Mouse (Mus musculus): Measurements from ENCODE around the gene Pacrg. TPM values are rescaled to one million over a fixed set of nuclear protein-coding genes. Genes with fewer than 3 reads are reported as not detected.
A peak's percentile ranks its signal among the peaks of the same experiment; 100 is the strongest.

Pacrg gene
- polyA plus RNA-seq, 1 experiment from 2014 or later: 0.96 TPM

DNA sequence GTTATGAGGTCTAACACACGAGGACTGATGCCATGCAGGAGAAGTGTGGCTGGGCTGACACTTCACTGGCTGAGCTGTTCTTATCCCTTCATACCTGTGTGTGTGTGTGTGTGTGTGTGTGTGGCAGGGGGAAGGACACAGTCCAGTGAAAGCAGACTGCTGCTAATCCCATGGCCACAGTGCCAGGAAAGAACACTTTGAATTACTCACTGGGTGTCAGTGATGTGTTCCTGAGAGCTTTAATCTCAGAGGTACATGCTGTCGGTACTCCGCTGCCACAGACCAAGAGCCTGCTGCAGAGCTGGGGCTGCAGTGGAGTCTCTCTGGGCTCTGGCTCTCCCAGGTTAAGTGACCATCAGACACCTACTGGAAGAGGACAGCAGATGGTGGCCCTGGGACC is 290.3 kb downstream of the Pacrg start:
- 0 out of 2 replicates have a peak, but pooled peaks have one; percentile 39 for ATAC-seq (ENCODE audit: insufficient number of reproducible peaks, low FRiP score)
- no peaks in the 10 kb centered on the region for H3K36me3 ChIP-seq
- WGBS: 27% methylated on average over 3 of the region's 3 CpGs
- H3K4me3 ChIP-seq: no peak overlapping the region
- H3K4me1 ChIP-seq (replicated peaks): peaks cover 29% of the 10 kb centered on the region
- H3K4me2 ChIP-seq: no peak overlapping the region
- H3K9ac ChIP-seq: no peak overlapping the region
- no peaks in the 10 kb centered on the region for H3K9me3 ChIP-seq (replicated peaks)
- H3K27ac ChIP-seq (ENCODE audit: poor library complexity, severe bottlenecking): peak overlapping the region; percentile 20; the same call in 1 of the 2 replicates
- H3K27me3 ChIP-seq (replicated peaks): no peaks in the 10 kb centered on the region

- Histone ChIP-seq H3K36me3 (no peaks in the 10 kb centered on the region), H3K4me1 (replicated peaks) (peaks cover 29% of the 10 kb centered on the region), H3K27me3 (replicated peaks) (no peaks in the 10 kb centered on the region), H3K4me2 (no peak overlapping the region), H3K9me3 (replicated peaks) (no peaks in the 10 kb centered on the region), H3K27ac (ENCODE audit: poor library complexity, severe bottlenecking) (no peak overlapping the region), H3K4me3 (no peak overlapping the region), H3K9ac (no peak overlapping the region)
- no peak for ATAC-seq (ENCODE audit: insufficient number of reproducible peaks, low FRiP score)
- WGBS: 84% methylated on average over 4 of the region's 4 CpGs
These were observed 291.1 kb downstream of the Pacrg start for GRCm38 (mm10) chr17:10548969-10549368.

GRCm38 (mm10) chr17:10540772-10541171 is 299.3 kb downstream of the Pacrg start:
- no peak overlapping the region for H3K9ac ChIP-seq
- H3K27ac ChIP-seq (ENCODE audit: poor library complexity, severe bottlenecking): no peak overlapping the region
- no peak for ATAC-seq (ENCODE audit: insufficient number of reproducible peaks, low FRiP score)
- no peaks in the 10 kb centered on the region for H3K36me3 ChIP-seq
- no peaks in the 10 kb centered on the region for H3K4me1 ChIP-seq (replicated peaks)
- H3K4me2 ChIP-seq: no peak overlapping the region
- H3K9me3 ChIP-seq (replicated peaks): no peaks in the 10 kb centered on the region
- no peak overlapping the region for H3K4me3 ChIP-seq
- H3K27me3 ChIP-seq (replicated peaks): no peaks in the 10 kb centered on the region
- 89% methylated on average over 2 of the region's 2 CpGs for WGBS

- ATAC-seq (ENCODE audit: insufficient number of reproducible peaks, low FRiP score): no peak
- Histone ChIP-seq H3K9ac (no peak overlapping the region), H3K4me2 (no peak overlapping the region), H3K27ac (ENCODE audit: poor library complexity, severe bottlenecking) (no peak overlapping the region), H3K9me3 (replicated peaks) (no peaks in the 10 kb centered on the region), H3K36me3 (no peaks in the 10 kb centered on the region), H3K4me1 (replicated peaks) (peaks cover 17% of the 10 kb centered on the region), H3K27me3 (replicated peaks) (no peaks in the 10 kb centered on the region), H3K4me3 (no peak overlapping the region)
- 57% methylated on average over 8 of the region's 8 CpGs for WGBS
These were observed 305.9 kb downstream of the Pacrg start for GRCm38 (mm10) chr17:10534206-10534605.

DNA sequence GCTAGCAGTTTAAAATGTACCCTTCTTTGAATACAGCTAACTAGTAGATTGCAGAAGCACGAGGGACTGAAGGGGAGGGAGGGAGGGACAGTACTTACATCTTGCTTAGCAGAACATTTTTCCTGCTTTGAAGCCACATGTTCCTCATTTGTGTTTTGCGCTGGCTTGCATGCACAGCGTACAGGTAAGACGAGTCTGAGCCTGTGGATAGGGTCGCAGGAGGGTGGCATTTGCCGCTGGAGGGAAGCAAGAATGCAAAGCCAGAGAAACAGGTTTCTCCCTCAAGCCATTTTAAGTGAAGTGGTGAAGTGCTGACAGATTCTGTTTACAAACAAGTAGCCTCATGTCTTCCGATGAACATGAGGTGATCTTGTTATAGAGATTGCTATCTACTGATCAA is 306.6 kb downstream of the Pacrg start:
- ATAC-seq (ENCODE audit: insufficient number of reproducible peaks, low FRiP score): no peak
- no peak overlapping the region for H3K4me3 ChIP-seq

DNA sequence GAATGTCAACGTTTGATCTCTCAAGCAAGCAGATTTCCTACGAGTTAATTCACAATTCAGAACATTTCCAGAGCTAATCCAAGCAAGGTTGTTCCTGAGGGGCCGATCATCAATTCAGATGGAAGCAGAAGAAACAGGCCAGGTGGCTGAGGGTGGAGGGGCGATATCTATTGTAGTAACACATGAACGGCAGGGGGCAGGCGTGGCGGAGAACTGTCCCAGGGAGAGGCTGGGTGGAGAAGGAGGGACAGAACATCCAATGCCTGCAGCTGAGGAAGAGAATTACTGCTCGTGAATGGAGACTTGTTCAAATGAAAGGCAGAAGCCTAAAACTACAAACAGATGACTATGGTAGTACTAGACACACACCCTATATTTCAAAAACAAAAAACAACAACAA is 309.1 kb downstream of the Pacrg start:
- no peak for ATAC-seq (ENCODE audit: insufficient number of reproducible peaks, low FRiP score)
- H3K27me3 ChIP-seq (replicated peaks): 0 out of 2 replicates have a peak, but pooled peaks cover 3% of the 10 kb centered on the region
- H3K36me3 ChIP-seq: no peaks in the 10 kb centered on the region
- H3K4me1 ChIP-seq (replicated peaks): peaks cover 17% of the 10 kb centered on the region
- no peaks in the 10 kb centered on the region for H3K9me3 ChIP-seq (replicated peaks)
- no peak overlapping the region for H3K27ac ChIP-seq (ENCODE audit: poor library complexity, severe bottlenecking)
- no peak overlapping the region for H3K4me3 ChIP-seq
- H3K4me2 ChIP-seq: no peak overlapping the region
- WGBS: 35% methylated on average over 8 of the region's 8 CpGs
- H3K9ac ChIP-seq: no peak overlapping the region

More for the DNA sequence above, 306.6 kb downstream of the Pacrg start:
- Histone ChIP-seq H3K4me2 (no peak overlapping the region), H3K27ac (ENCODE audit: poor library complexity, severe bottlenecking) (no peak overlapping the region), H3K36me3 (no peaks in the 10 kb centered on the region), H3K9me3 (replicated peaks) (no peaks in the 10 kb centered on the region), H3K27me3 (replicated peaks) (no peaks in the 10 kb centered on the region), H3K9ac (no peak overlapping the region), H3K4me1 (replicated peaks) (peaks cover 17% of the 10 kb centered on the region)
- WGBS: 68% methylated on average over 7 of the region's 7 CpGs

DNA sequence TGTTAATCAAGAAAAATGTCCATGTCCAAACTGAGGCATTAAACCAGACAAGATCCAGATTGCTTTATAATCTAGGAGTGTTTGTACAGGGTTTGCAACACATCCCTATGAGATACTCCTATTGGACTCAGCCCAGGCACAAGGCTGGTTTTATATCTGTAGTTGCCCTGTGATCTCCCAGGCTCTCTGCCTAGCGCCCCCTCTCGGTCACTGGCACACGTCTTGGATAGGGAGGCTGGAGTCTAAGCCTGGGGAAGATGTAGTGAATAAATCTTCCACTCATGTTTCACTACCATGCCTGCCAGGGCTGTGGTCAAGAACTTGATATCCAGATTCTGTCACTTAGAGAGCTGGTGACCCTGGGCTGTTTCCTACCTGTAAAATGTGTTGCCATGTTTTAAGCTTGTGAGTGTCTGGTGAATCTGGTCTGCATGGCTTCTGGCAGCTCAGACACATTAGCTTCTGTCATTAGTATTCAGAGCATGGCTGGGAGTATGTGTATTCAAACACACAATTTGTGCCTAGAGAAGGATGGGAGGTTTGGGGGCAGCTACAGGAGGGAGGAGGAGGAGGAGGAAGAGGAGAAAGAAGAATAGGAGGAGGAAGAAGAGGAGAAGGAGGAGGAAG is 310.7 kb downstream of the Pacrg start:
- Histone ChIP-seq H3K4me3 (no peak overlapping the region), H3K27ac (ENCODE audit: poor library complexity, severe bottlenecking) (no peak overlapping the region), H3K9me3 (replicated peaks) (no peaks in the 10 kb centered on the region), H3K4me2 (no peak overlapping the region), H3K27me3 (replicated peaks) (0 out of 2 replicates have a peak, but pooled peaks cover 3% of the 10 kb centered on the region), H3K4me1 (replicated peaks) (peaks cover 17% of the 10 kb centered on the region), H3K9ac (no peak overlapping the region), H3K36me3 (no peaks in the 10 kb centered on the region)
- 64% methylated on average over 3 of the region's 3 CpGs for WGBS
- no peak for ATAC-seq (ENCODE audit: insufficient number of reproducible peaks, low FRiP score)

- Histone ChIP-seq H3K4me1 (replicated peaks) (no peaks in the 10 kb centered on the region; the same call in 1 of the 2 replicates), H3K36me3 (no peaks in the 10 kb centered on the region), H3K27ac (ENCODE audit: poor library complexity, severe bottlenecking) (no peak overlapping the region), H3K9me3 (replicated peaks) (no peaks in the 10 kb centered on the region), H3K9ac (no peak overlapping the region), H3K4me2 (no peak overlapping the region), H3K27me3 (replicated peaks) (no peaks in the 10 kb centered on the region), H3K4me3 (no peak overlapping the region)
- no peak for ATAC-seq (ENCODE audit: insufficient number of reproducible peaks, low FRiP score)
- 82% methylated on average over 7 of the region's 7 CpGs for WGBS
These were observed 318.8 kb downstream of the Pacrg start for GRCm38 (mm10) chr17:10521282-10521681.

DNA sequence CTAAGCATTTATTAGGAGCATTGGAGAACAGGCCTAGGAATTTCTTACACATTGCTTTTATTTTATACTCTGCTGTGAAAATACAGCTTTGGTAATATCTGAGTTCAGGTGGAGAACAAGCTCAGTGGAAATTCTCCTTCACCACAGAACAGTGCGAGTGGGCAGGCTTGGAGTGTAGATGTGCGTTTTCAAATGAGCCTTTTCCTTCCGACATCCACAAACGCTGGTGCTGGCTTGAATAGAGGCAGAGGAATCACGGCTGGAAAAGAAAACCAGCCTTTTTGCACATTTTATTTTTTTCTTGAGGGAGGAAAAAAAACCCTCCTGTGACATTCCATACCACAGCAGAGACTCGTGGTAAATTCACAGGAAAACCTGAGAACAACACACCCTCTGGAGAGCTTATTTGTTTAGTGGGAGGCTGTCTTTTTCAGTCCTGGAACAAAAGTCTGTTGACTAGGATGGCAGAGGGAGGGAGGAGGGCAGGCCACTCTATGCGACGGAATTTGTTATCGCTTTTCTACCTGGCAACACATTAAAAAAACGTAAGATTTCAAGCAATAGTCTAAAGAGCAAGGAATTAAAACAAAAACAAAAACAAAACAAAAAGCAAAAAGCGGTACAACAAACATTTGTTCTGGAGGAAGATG is 320.5 kb downstream of the Pacrg start:
- Histone ChIP-seq H3K27me3 (replicated peaks) (no peaks in the 10 kb centered on the region), H3K4me2 (peak overlapping the region; percentile 2; the same call in 1 of the 2 replicates), H3K36me3 (no peaks in the 10 kb centered on the region), H3K4me1 (replicated peaks) (peaks cover 4% of the 10 kb centered on the region; the same call in 1 of the 2 replicates), H3K9ac (no peak overlapping the region), H3K27ac (ENCODE audit: poor library complexity, severe bottlenecking) (no peak overlapping the region), H3K4me3 (no peak overlapping the region), H3K9me3 (replicated peaks) (no peaks in the 10 kb centered on the region)
- no peak for ATAC-seq (ENCODE audit: insufficient number of reproducible peaks, low FRiP score)
- 49% methylated on average over 11 of the region's 11 CpGs for WGBS

GRCm38 (mm10) chr17:10514812-10515211 is 325.3 kb downstream of the Pacrg start:
- Histone ChIP-seq H3K4me3 (no peak overlapping the region), H3K27me3 (replicated peaks) (no peaks in the 10 kb centered on the region), H3K9me3 (replicated peaks) (no peaks in the 10 kb centered on the region), H3K4me2 (no peak overlapping the region), H3K36me3 (no peaks in the 10 kb centered on the region), H3K27ac (ENCODE audit: poor library complexity, severe bottlenecking) (no peak overlapping the region), H3K4me1 (replicated peaks) (0 out of 2 replicates have a peak, but pooled peaks cover 4% of the 10 kb centered on the region), H3K9ac (no peak overlapping the region)
- no peak for ATAC-seq (ENCODE audit: insufficient number of reproducible peaks, low FRiP score)
- 66% methylated on average over 6 of the region's 6 CpGs for WGBS

- Histone ChIP-seq H3K27ac (ENCODE audit: poor library complexity, severe bottlenecking) (no peak overlapping the region), H3K9ac (no peak overlapping the region), H3K9me3 (replicated peaks) (no peaks in the 10 kb centered on the region), H3K4me1 (replicated peaks) (peaks cover 13% of the 10 kb centered on the region), H3K4me3 (no peak overlapping the region), H3K27me3 (replicated peaks) (no peaks in the 10 kb centered on the region), H3K4me2 (no peak overlapping the region), H3K36me3 (no peaks in the 10 kb centered on the region)
- WGBS: 68% methylated on average over 10 of the region's 10 CpGs
- ATAC-seq (ENCODE audit: insufficient number of reproducible peaks, low FRiP score): no peak
These were observed 329.0 kb downstream of the Pacrg start for GRCm38 (mm10) chr17:10510913-10511759.

Data from heart, embryonic 12.5 days (tissue).